Mouse (Mus musculus) G1E (cell line): ENCODE results near the gene Nos1ap. TPM values are rescaled to one million over a fixed set of nuclear protein-coding genes. Genes with fewer than 3 reads are reported as not detected.

Experiments
- ATAC-seq: 2 replicates; pipeline ENCODE4 v1.8.0; 2016; ENCODE audit warnings: mild to moderate bottlenecking; ENCODE audit not compliant: insufficient number of reproducible peaks, poor library complexity, low FRiP score, severe bottlenecking; ENCODE audit errors: extremely low read depth
- DNase-seq: peaks from one replicate; pipeline ENCODE4 v3.0.0; 2012; ENCODE audit warnings: low spot score
- H3K27me3 ChIP-seq: 2 replicates; pipeline ENCODE4 v1.6.1; 2012; ENCODE audit warnings: mild to moderate bottlenecking, low read length, inconsistent platforms; ENCODE audit not compliant: insufficient read depth
- H3K36me3 ChIP-seq: replicated peaks from 2 replicates; pipeline ENCODE3; 2012; ENCODE audit warnings: mild to moderate bottlenecking, inconsistent platforms
- H3K4me1 ChIP-seq: 2 replicates; pipeline ENCODE4 v1.6.1; 2012; ENCODE audit warnings: low read depth, low read length, inconsistent platforms, mixed read lengths; ENCODE audit not compliant: insufficient read depth
- H3K4me3 ChIP-seq: 2 replicates; pipeline ENCODE4 v1.5.1; 2012; ENCODE audit warnings: low read depth, mild to moderate bottlenecking, inconsistent platforms, low read length, moderate library complexity, mixed read lengths
- H3K9me3 ChIP-seq: replicated peaks from 2 replicates; pipeline ENCODE4 v1.6.1; 2012; ENCODE audit warnings: inconsistent platforms
- CTCF ChIP-seq: IDR thresholded peaks from 2 replicates; pipeline ENCODE4 v1.5.1; 2012; ENCODE audit warnings: low read depth, low read length, inconsistent platforms, mixed read lengths
- GATA1 ChIP-seq: IDR thresholded peaks from 2 replicates; pipeline ENCODE4 v1.6.1; 2012; ENCODE audit warnings: borderline replicate concordance, low read length, inconsistent platforms, mixed read lengths
- GATA2 ChIP-seq: IDR thresholded peaks from 2 replicates; pipeline ENCODE4 v1.6.1; 2012; ENCODE audit warnings: low read depth, low read length, inconsistent platforms, borderline replicate concordance
- POLR2AphosphoS5 ChIP-seq: IDR thresholded peaks from 2 replicates; pipeline ENCODE4 v1.6.1; 2012; ENCODE audit warnings: low read depth, low read length, inconsistent platforms; ENCODE audit not compliant: insufficient replicate concordance
- TAL1 ChIP-seq: conservative IDR thresholded peaks from 2 replicates; pipeline ENCODE4 v1.6.1; 2012; ENCODE audit warnings: low read depth, low read length, inconsistent platforms, mixed read lengths
- polyA plus RNA-seq: library from polyadenylated mRNA; stranded (reverse); fragments of >175 nt; gene quantifications from 2 replicates; pipeline ENCODE4 v1.2.3, GENCODE M21; 2012
- total RNA-seq, 2 experiments: library from RNA; stranded (forward) in 1 of 2; stranded (reverse) in 1 of 2; fragments of 200-1000 nt in 1 of 2; fragments of >200 nt in 1 of 2; fragmentation: Nextera tagmentation in 1 of 2; gene quantifications; 2 replicates each; pipeline ENCODE4 v1.2.3; 2014 to 2017

Nos1ap gene
- total and polyA plus RNA-seq, 3 experiments = 1.6 to 18.2 (median 6.1) TPM

DNA sequence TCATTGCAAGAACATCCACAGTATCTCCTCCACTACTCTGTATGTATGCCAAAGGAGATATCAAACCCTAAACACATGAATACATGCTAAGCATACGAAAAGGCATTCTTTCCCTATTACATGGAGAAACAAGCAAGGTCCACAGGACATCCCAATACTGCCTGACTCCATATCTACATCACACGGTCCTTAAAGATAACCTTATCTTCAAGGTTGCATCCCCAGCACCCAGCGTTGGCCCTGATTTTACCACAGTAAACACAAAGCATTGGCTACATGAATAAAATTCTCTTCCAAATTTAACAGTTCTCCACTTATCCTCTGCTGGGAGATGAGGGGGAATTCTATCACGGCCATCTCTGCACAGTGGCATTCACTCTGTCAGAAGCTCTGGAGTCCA lies 22.7 kb downstream of the Nos1ap start:
- Histone ChIP-seq H3K36me3 (no peaks in the 10 kb centered on the region), H3K27me3 (peaks cover 5% of the 10 kb centered on the region; the same call in 1 of the 2 replicates), H3K4me1 (peaks cover 27% of the 10 kb centered on the region), H3K9me3 (peaks cover 3% of the 10 kb centered on the region; the same call in 1 of the 2 replicates), H3K4me3 (no peak overlapping the region)
- TF ChIP-seq TAL1 (peak; percentile 37), GATA1 (no peak)
- ATAC-seq (peak; percentile 69), DNase-seq (no peak)

DNA sequence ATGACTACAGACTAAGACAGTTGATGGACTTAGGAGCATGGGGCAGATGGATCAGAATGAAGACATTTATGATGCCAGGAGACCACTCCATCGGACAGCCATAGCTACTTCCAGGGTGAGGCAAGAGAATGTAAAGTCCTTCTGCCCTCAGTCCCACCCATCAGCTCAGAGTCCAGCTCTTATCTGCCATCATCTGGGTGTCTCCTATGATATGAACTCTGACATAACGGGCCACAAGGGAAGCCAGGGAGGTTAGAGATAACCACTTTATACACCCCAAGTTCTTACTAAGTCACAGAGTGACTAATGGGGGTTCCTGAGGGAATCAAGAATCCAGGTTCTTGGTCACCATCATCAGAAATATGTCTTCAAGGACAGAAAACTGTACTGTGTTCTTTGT lies 23.1 kb downstream of the Nos1ap start:
- Histone ChIP-seq H3K4me1 (peaks cover 27% of the 10 kb centered on the region), H3K4me3 (peak overlapping the region; percentile 31; the same call in 1 of the 2 replicates), H3K9me3 (peaks cover 3% of the 10 kb centered on the region; the same call in 1 of the 2 replicates), H3K27me3 (peaks cover 5% of the 10 kb centered on the region; the same call in 1 of the 2 replicates), H3K36me3 (no peaks in the 10 kb centered on the region)
- DNase-seq = no peak
- peak; percentile 92 for ATAC-seq
- TF ChIP-seq CTCF (no peak), GATA1 (no peak), GATA2 (0 out of 2 replicates have a peak, but pooled peaks have one; percentile 53), TAL1 (0 out of 2 replicates have a peak, but pooled peaks have one; percentile 9), POLR2AphosphoS5 (no peak)

DNA sequence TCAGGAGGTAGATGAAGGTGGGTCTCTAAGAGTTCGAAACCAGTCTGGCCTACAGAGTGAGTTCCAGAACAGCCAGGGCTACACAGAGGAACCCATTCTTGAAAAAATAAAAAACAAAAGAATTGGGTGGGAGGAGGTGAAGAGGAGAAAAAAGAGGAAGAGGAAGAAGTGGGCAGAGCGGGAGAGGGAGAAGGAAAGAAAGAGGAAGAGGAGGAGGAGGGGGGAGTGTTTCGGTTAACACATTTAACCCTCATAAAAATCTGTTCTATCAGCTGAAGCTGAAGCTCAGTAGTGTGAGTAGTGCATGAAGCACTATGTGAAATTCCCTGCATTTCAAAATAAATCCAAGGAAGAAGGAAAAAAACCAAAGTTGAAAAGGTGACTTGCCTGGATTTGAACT lies 24.7 kb downstream of the Nos1ap start:
- DNase-seq = no peak
- peaks cover 4% of the 10 kb centered on the region; the same call in 1 of the 2 replicates for H3K27me3 ChIP-seq
- no peaks in the 10 kb centered on the region for H3K9me3 ChIP-seq
- no peaks in the 10 kb centered on the region for H3K36me3 ChIP-seq
- TF ChIP-seq POLR2AphosphoS5 (no peak), GATA1 (no peak), GATA2 (no peak), CTCF (no peak), TAL1 (no peak)
- ATAC-seq = no peak
- H3K4me3 ChIP-seq = no peak overlapping the region
- peaks cover 30% of the 10 kb centered on the region for H3K4me1 ChIP-seq

DNA sequence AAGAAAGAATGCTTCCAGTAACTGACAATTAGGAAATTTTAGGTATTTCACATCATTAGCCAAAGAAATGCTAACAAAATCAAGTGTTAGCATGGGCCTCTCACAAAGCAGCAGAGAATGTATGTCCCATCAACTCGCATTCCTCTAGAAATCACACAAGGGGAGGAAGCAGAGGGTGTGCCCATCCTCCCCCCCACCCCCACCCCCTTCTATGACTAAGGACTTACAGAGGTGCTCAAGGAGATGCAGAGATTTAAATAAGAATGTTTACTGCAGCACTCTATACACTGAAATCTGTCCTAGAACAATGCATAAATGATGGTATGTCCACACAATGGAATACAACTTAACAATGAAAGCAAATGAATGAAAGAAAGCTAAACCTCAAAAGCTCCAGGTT lies 27.2 kb downstream of the Nos1ap start:
- H3K4me1 ChIP-seq = peaks cover 30% of the 10 kb centered on the region
- DNase-seq (no peak), ATAC-seq (no peak)
- no peaks in the 10 kb centered on the region for H3K36me3 ChIP-seq
- no peak overlapping the region for H3K4me3 ChIP-seq
- H3K9me3 ChIP-seq = no peaks in the 10 kb centered on the region
- peaks cover 3% of the 10 kb centered on the region; the same call in 1 of the 2 replicates for H3K27me3 ChIP-seq
- no peak for TF ChIP-seq CTCF
- TF ChIP-seq POLR2AphosphoS5 = no peak

DNA sequence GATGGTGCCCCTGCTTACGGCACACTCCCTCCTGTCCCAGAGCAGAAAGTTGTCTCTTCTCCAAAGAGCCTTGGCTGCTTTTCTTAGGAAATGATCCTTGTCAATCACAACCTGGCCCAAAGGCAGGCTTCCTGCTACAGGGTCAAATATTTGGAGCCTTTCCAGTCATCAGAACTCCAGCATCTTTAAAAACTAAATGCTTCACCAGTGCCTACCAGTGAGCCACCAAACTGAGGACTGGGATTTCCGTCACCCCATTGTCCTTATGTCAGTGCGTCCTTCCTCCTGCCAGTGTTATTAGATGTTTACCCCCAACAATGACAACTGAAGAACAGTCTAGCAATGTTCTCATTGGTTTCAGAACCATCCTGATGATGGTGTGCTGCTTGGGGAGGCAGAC lies 28.9 kb downstream of the Nos1ap start:
- TF ChIP-seq POLR2AphosphoS5 (no peak), TAL1 (no peak), GATA1 (no peak), CTCF (no peak)
- Histone ChIP-seq H3K9me3 (no peaks in the 10 kb centered on the region), H3K4me1 (peaks cover 15% of the 10 kb centered on the region), H3K36me3 (no peaks in the 10 kb centered on the region), H3K27me3 (peaks cover 3% of the 10 kb centered on the region; the same call in 1 of the 2 replicates), H3K4me3 (no peak overlapping the region)
- ATAC-seq (no peak), DNase-seq (no peak)

DNA sequence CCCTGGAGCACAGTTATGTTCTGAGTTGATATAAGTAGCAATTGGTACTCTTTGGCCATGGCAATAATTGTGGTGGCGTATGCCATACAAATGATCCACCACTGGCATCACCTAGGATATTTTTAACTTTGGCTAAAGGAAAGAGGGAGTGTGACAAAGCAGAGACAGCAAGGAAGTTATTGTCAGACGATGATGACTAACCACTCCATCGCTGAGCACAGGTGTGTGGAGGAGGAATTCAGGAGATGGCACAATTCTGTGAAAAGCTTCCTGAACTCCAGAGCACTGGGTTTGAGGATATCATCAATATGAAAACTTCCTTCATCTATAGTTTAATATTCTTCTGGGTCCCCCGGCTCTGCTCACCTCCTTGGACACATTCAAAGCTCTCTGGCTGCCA lies 31.7 kb downstream of the Nos1ap start:
- ATAC-seq = no peak
- Histone ChIP-seq H3K36me3 (no peaks in the 10 kb centered on the region), H3K4me1 (peaks cover 8% of the 10 kb centered on the region; the same call in 1 of the 2 replicates), H3K27me3 (peaks cover 3% of the 10 kb centered on the region), H3K4me3 (no peak overlapping the region), H3K9me3 (no peaks in the 10 kb centered on the region)
- no peak for DNase-seq
- TF ChIP-seq CTCF (no peak), POLR2AphosphoS5 (no peak), GATA2 (no peak)

DNA sequence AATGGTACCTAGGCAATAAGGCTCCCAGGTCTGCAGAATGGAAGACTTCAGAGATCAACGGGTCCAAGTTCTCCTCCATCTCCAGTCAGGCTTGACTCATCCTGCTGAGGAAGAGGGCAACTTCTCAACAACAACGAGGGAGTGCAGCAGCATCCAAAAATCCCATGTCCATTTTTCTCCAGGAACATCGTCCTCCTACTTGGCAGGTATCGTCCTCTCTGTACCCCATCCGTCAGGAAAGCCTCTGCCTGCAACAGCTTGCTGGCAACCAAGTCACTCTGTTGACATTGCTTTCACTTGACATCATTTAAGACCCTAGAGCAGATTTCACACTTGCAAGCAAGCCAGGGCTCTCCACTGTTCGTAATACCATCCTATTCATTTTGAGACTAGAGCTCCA lies 33.0 kb downstream of the Nos1ap start:
- ATAC-seq = no peak
- TF ChIP-seq CTCF (no peak), GATA2 (no peak), TAL1 (no peak), GATA1 (no peak), POLR2AphosphoS5 (no peak)
- no peak overlapping the region for H3K4me3 ChIP-seq
- no peaks in the 10 kb centered on the region for H3K36me3 ChIP-seq
- H3K4me1 ChIP-seq = peaks cover 8% of the 10 kb centered on the region; the same call in 1 of the 2 replicates
- peaks cover 9% of the 10 kb centered on the region for H3K27me3 ChIP-seq
- DNase-seq = no peak
- no peaks in the 10 kb centered on the region for H3K9me3 ChIP-seq
